Mouse (Mus musculus) G1E (cell line): ENCODE measurements around the gene AC124502.3.

Experiments
- CTCF ChIP-seq: IDR thresholded peaks from 2 replicates; pipeline ENCODE4 v1.5.1; 2012; ENCODE audit warnings: low read depth, low read length, inconsistent platforms, mixed read lengths
- TAL1 ChIP-seq: conservative IDR thresholded peaks from 2 replicates; pipeline ENCODE4 v1.6.1; 2012; ENCODE audit warnings: low read depth, low read length, inconsistent platforms, mixed read lengths

DNA sequence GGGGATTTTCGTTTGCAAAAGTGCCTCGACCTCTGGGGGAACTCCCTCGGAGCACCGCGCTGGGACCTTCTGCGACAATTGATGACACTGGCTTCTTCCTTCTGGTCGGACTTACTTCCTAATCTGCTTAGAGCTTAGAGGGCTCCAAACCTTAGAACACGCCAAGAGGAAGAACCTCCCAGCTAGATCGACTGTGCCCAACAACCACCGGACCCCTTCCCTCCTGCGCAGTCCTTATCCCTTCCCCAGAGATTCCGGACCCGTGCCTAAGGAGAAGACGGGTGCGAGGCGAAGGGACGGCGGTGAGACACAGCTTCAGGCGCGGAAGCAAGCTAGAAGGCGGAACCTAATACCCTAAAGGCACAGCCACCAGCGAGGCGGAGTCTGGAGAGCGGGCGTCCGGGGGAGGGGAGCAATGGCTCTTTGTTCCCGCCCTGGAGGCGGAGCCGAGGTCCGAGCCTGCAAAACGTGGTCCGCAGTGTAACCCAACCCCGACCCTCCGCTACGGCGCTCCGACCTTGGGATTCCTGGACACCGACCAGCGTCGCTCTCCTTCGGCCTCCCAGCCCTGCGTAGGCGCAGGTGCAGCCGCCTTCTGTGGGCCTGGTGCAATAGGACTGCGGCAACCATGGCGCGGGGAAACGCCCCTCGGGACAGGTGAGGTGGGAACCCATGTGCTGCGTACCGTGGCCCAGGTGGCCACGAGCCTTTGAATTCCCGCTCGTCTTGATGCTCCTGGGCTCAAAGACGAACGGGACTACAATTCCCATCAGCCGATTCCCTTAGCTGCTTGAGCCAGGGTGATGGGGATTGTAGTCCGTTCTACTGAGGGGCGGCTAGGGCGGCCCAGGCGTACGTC, 14.8 kb upstream of the AC124502.3 start, which contains the start of gene Slc29a2:
- TF ChIP-seq CTCF (no peak), TAL1 (no peak)
